34 mouse cellular contexts compared by ENCODE assay signal in genomic region chr10:78031987-78032386, GRCm38 (mm10). TPM values are rescaled to one million over a fixed set of nuclear protein-coding genes. Genes with fewer than 3 reads are reported as not detected.
DNase-seq lines count a peak whose midpoint lies in the region; ATAC-seq and TF ChIP-seq lines count a peak whose summit lies in the region.
"Had no signal": no experiment of that assay in that cellular context is flagged by ENCODE, and none has a peak within 500 bp of the region (broad histone marks: within the 10 kb centered on the region; RNA-seq: fewer than 3 reads in every experiment).

No protein-coding gene starts in this region.

- H3K4me1 ChIP-seq in liver, embryonic 15.5 days (replicated peaks) = 0 out of 2 replicates have a peak, but pooled peaks cover 3% of the 10 kb centered on the region
- no peaks in the 10 kb centered on the region for H3K4me1 ChIP-seq in intestine, postnatal 0 days (replicated peaks; ENCODE audit: control insufficient read depth, insufficient read depth, low read length)
- no peaks in the 10 kb centered on the region for H3K4me1 ChIP-seq in stomach, postnatal 0 days (replicated peaks; ENCODE audit: control insufficient read depth, insufficient read depth)
- H3K4me1 ChIP-seq: forebrain, embryonic 10.5 days; forebrain, embryonic 13.5 days; heart, embryonic 12.5 days; heart, embryonic 15.5 days; hindbrain, embryonic 10.5 days; hindbrain, embryonic 13.5 days had no signal

- no peak for TF ChIP-seq CTCF in intestine, postnatal 0 days (IDR thresholded peaks at IDR 0.05; ENCODE audit: low read depth)
- TF ChIP-seq CTCF in stomach, postnatal 0 days (IDR thresholded peaks at IDR 0.05; ENCODE audit: low read depth) = no peak

- H3K9ac ChIP-seq in liver, embryonic 15.5 days = no peak overlapping the region
- no peak overlapping the region for H3K9ac ChIP-seq in intestine, postnatal 0 days (ENCODE audit: low read depth, low read length)
- H3K9ac ChIP-seq in stomach, postnatal 0 days (ENCODE audit: low read length) = no peak overlapping the region
- H3K9ac ChIP-seq: forebrain, embryonic 13.5 days; heart, embryonic 12.5 days; heart, embryonic 15.5 days; hindbrain, embryonic 13.5 days had no signal

- no peak for DNase-seq in liver
- DNase-seq in 416B (ENCODE audit: low read depth) = peak; percentile 37
- DNase-seq in stomach, postnatal 0 days (ENCODE audit: low spot score) = no peak
- no peak for DNase-seq in left cerebral cortex, postnatal 36 days (ENCODE audit: low spot score in 2 of 2)
- DNase-seq: adrenal gland, adult 8-10 months; adrenal gland, postnatal 25 days; cerebellum, adult 11-12 months; cerebellum, adult 8-10 months; cerebellum, postnatal 10 days; cerebellum, postnatal 36 days; gastrocnemius, postnatal 10 days; gastrocnemius, postnatal 36 days; heart, adult 11 months; heart, postnatal 10 days; heart, postnatal 36 days had no signal

- H3K4me2 ChIP-seq in liver, embryonic 15.5 days = no peak overlapping the region
- no peak overlapping the region for H3K4me2 ChIP-seq in intestine, postnatal 0 days (replicated peaks; ENCODE audit: low read depth)
- H3K4me2 ChIP-seq in stomach, postnatal 0 days (replicated peaks; ENCODE audit: low read depth) = no peak overlapping the region
- H3K4me2 ChIP-seq: forebrain, embryonic 13.5 days; heart, embryonic 12.5 days; heart, embryonic 15.5 days; hindbrain, embryonic 13.5 days had no signal

- peaks cover 3% of the 10 kb centered on the region; the same call in 1 of the 2 replicates for H3K27me3 ChIP-seq in liver, embryonic 15.5 days
- H3K27me3 ChIP-seq in intestine, postnatal 0 days (replicated peaks; ENCODE audit: control insufficient read depth, insufficient read depth, low read length) = 0 out of 2 replicates have a peak, but pooled peaks cover 3% of the 10 kb centered on the region
- no peaks in the 10 kb centered on the region for H3K27me3 ChIP-seq in stomach, postnatal 0 days (ENCODE audit: control insufficient read depth, insufficient read depth, low read length)
- H3K27me3 ChIP-seq: forebrain, embryonic 13.5 days had no signal

- 0 out of 2 replicates have a peak, but pooled peaks have one; percentile 9 for ATAC-seq in liver, embryonic 15.5 days (ENCODE audit: insufficient read depth)
- peak; percentile 83 for ATAC-seq in granulocyte monocyte progenitor cell, adult 5-6 weeks (replicated peaks; ENCODE audit: poor library complexity, severe bottlenecking)
- ATAC-seq in intestine, postnatal 0 days = peak; percentile 79
- no peak for ATAC-seq in megakaryocyte-erythroid progenitor cell, adult 5-6 weeks (replicated peaks; ENCODE audit: low FRiP score, low TSS enrichment, poor library complexity, severe bottlenecking)
- no peak for ATAC-seq in stomach, postnatal 0 days (ENCODE audit: low FRiP score, low TSS enrichment)
- ATAC-seq: CD4-positive, CD25-positive, alpha-beta regulatory T cell, adult 4 months; forebrain, embryonic 13.5 days; forebrain, embryonic 16.5 days; hindbrain, embryonic 16.5 days had no signal

- H3K9me3 ChIP-seq in liver, embryonic 15.5 days (replicated peaks) = no peaks in the 10 kb centered on the region
- no peaks in the 10 kb centered on the region for H3K9me3 ChIP-seq in intestine, postnatal 0 days (ENCODE audit: control insufficient read depth)
- H3K9me3 ChIP-seq in stomach, postnatal 0 days (ENCODE audit: control insufficient read depth, low read length) = no peaks in the 10 kb centered on the region
- H3K9me3 ChIP-seq: forebrain, embryonic 10.5 days; forebrain, embryonic 13.5 days; heart, embryonic 12.5 days; heart, embryonic 15.5 days; hindbrain, embryonic 10.5 days; hindbrain, embryonic 13.5 days had no signal

- H3K27ac ChIP-seq in liver, embryonic 15.5 days (replicated peaks) = no peak overlapping the region
- no peak overlapping the region for H3K27ac ChIP-seq in intestine, postnatal 0 days (ENCODE audit: low read depth, low read length)
- H3K27ac ChIP-seq in stomach, postnatal 0 days (replicated peaks) = no peak overlapping the region
- H3K27ac ChIP-seq: forebrain, embryonic 10.5 days; forebrain, embryonic 13.5 days; heart, embryonic 15.5 days; hindbrain, embryonic 10.5 days; hindbrain, embryonic 13.5 days had no signal

- intact Hi-C loops in left cerebral cortex, postnatal 36 days (cut with DNase I) = no loop called here

- WGBS in liver, embryonic 15.5 days (ENCODE audit: insufficient replicate concordance) = 38% methylated on average over 2 of the region's 2 CpGs
- WGBS in intestine, postnatal 0 days = 45% methylated on average over 2 of the region's 2 CpGs
- 74% methylated on average over 2 of the region's 2 CpGs for whole genome bisulfite sequencing in stomach, postnatal 0 days

- no peak for TF ChIP-seq EP300 in stomach, postnatal 0 days (optimal IDR thresholded peaks at IDR 0.05)

- H3K4me3 ChIP-seq in liver, embryonic 15.5 days (replicated peaks) = no peak overlapping the region
- no peak overlapping the region for H3K4me3 ChIP-seq in intestine, postnatal 0 days (ENCODE audit: low read depth, low read length)
- H3K4me3 ChIP-seq in stomach, postnatal 0 days (ENCODE audit: low read depth, low read length) = no peak overlapping the region
- H3K4me3 ChIP-seq: forebrain, embryonic 10.5 days; forebrain, embryonic 13.5 days; heart, embryonic 12.5 days; heart, embryonic 15.5 days; hindbrain, embryonic 10.5 days; hindbrain, embryonic 13.5 days had no signal

- H3K36me3 ChIP-seq in liver, embryonic 15.5 days (replicated peaks) = no peaks in the 10 kb centered on the region
- no peaks in the 10 kb centered on the region for H3K36me3 ChIP-seq in intestine, postnatal 0 days (ENCODE audit: control insufficient read depth, insufficient read depth)
- no peaks in the 10 kb centered on the region for H3K36me3 ChIP-seq in stomach, postnatal 0 days (ENCODE audit: control insufficient read depth, insufficient read depth, low read length)
- H3K36me3 ChIP-seq: forebrain, embryonic 10.5 days; heart, embryonic 12.5 days; heart, embryonic 15.5 days; hindbrain, embryonic 10.5 days; hindbrain, embryonic 13.5 days had no signal

RNA-seq across cellular contexts. Expression of gene Dnmt3l, which starts 9.8 kb away (rescaled TPM):
- polyA plus RNA-seq in liver, embryonic 15.5 days (2015; fragmentation: Nextera tagmentation; extraction: Ambion mirVana) = not detected in 2 replicates
- total RNA-seq in granulocyte monocyte progenitor cell, adult 5-6 weeks (2014; fragmentation: Nextera tagmentation) = 0.45 TPM in 1 of 2 replicates, not detected in the other
- 0.67 and 1.6 TPM in 2 replicates for total RNA-seq in granulocyte monocyte progenitor cell, adult 5-6 weeks (2017)
- 0.14 and 0.31 TPM in 2 replicates for polyA plus RNA-seq in intestine, postnatal 0 days (2015; fragmentation: Nextera tagmentation; extraction: Ambion mirVana)
- total RNA-seq in megakaryocyte-erythroid progenitor cell, adult 5-6 weeks (2014; fragmentation: Nextera tagmentation) = not detected in 2 replicates
- not detected in 2 replicates for total RNA-seq in megakaryocyte-erythroid progenitor cell, adult 5-6 weeks (2017)
- 0.65 and 1.1 TPM in 2 replicates for polyA plus RNA-seq in stomach, postnatal 0 days (2015; fragmentation: Nextera tagmentation; extraction: Ambion mirVana)
- total RNA-seq in left cerebral cortex, postnatal 36 days (2021) = not detected
- total RNA-seq: gastrocnemius, adult 18-20 months; gastrocnemius, postnatal 10 days; gastrocnemius, postnatal 36 days; heart, postnatal 10 days; heart, postnatal 36 days; MEL had no signal
- polyA plus RNA-seq: brain, embryonic 14.5 days; C2C12; CD4-positive, CD25-positive, alpha-beta regulatory T cell, adult 4 months; embryonic facial prominence, embryonic 11.5 days; embryonic facial prominence, embryonic 14.5 days; forebrain, embryonic 10.5 days; forebrain, embryonic 13.5 days; forebrain, embryonic 16.5 days; heart, embryonic 12.5 days; heart, embryonic 15.5 days; hindbrain, embryonic 10.5 days; hindbrain, embryonic 13.5 days; hindbrain, embryonic 16.5 days had no signal

RNA-seq across cellular contexts. Expression of gene Aire, which starts 11.4 kb away (rescaled TPM):
- not detected in 2 replicates for polyA plus RNA-seq in liver, embryonic 15.5 days (2015; fragmentation: Nextera tagmentation; extraction: Ambion mirVana)
- 1.0 TPM in 1 of 2 replicates, not detected in the other for total RNA-seq in granulocyte monocyte progenitor cell, adult 5-6 weeks (2014; fragmentation: Nextera tagmentation)
- not detected in 2 replicates for total RNA-seq in granulocyte monocyte progenitor cell, adult 5-6 weeks (2017)
- polyA plus RNA-seq in intestine, postnatal 0 days (2015; fragmentation: Nextera tagmentation; extraction: Ambion mirVana) = 0.04 TPM in 1 of 2 replicates, not detected in the other
- total RNA-seq in megakaryocyte-erythroid progenitor cell, adult 5-6 weeks (2014; fragmentation: Nextera tagmentation) = not detected in 2 replicates
- not detected in 2 replicates for total RNA-seq in megakaryocyte-erythroid progenitor cell, adult 5-6 weeks (2017)
- polyA plus RNA-seq in stomach, postnatal 0 days (2015; fragmentation: Nextera tagmentation; extraction: Ambion mirVana) = 0.10 and 0.11 TPM in 2 replicates
- under 1 TPM in 1 of 2 experiments, not detected in 1; 0.25 TPM for total RNA-seq in left cerebral cortex, postnatal 36 days (2021)
- total RNA-seq: adrenal gland, adult 8-10 months; adrenal gland, postnatal 25 days; gastrocnemius, adult 18-20 months; gastrocnemius, postnatal 10 days; gastrocnemius, postnatal 36 days; heart, postnatal 10 days; heart, postnatal 36 days; MEL had no signal
- polyA plus RNA-seq: C2C12; embryonic facial prominence, embryonic 14.5 days; forebrain, embryonic 13.5 days; heart, embryonic 12.5 days; hindbrain, embryonic 10.5 days had no signal

RNA-seq across cellular contexts. Expression of gene Pfkl, which starts 22.1 kb away (rescaled TPM):
- 80.6 and 85.9 TPM in 2 replicates for polyA plus RNA-seq in liver, embryonic 15.5 days (2015; fragmentation: Nextera tagmentation; extraction: Ambion mirVana)
- 30.6 and 39.4 TPM in 2 replicates for total RNA-seq in granulocyte monocyte progenitor cell, adult 5-6 weeks (2014; fragmentation: Nextera tagmentation)
- total RNA-seq in granulocyte monocyte progenitor cell, adult 5-6 weeks (2017) = 39.6 and 43.5 TPM in 2 replicates
- 42.3 and 51.1 TPM in 2 replicates for polyA plus RNA-seq in intestine, postnatal 0 days (2015; fragmentation: Nextera tagmentation; extraction: Ambion mirVana)
- 40.4 and 44.0 TPM in 2 replicates for total RNA-seq in megakaryocyte-erythroid progenitor cell, adult 5-6 weeks (2014; fragmentation: Nextera tagmentation)
- 26.4 and 51.9 TPM in 2 replicates for total RNA-seq in megakaryocyte-erythroid progenitor cell, adult 5-6 weeks (2017)
- 82.4 and 86.1 TPM in 2 replicates for polyA plus RNA-seq in stomach, postnatal 0 days (2015; fragmentation: Nextera tagmentation; extraction: Ambion mirVana)
- 100 to 1,000 TPM; 149 to 153 TPM for total RNA-seq in left cerebral cortex, postnatal 36 days (2021)

RNA-seq across cellular contexts. Expression of gene Icosl, which starts 37.1 kb away (rescaled TPM):
- polyA plus RNA-seq in liver, embryonic 15.5 days (2015; fragmentation: Nextera tagmentation; extraction: Ambion mirVana) = 2.2 TPM in 2 replicates
- total RNA-seq in granulocyte monocyte progenitor cell, adult 5-6 weeks (2014; fragmentation: Nextera tagmentation) = 7.4 and 8.5 TPM in 2 replicates
- total RNA-seq in granulocyte monocyte progenitor cell, adult 5-6 weeks (2017) = 0.57 and 2.9 TPM in 2 replicates
- 5.6 and 5.8 TPM in 2 replicates for polyA plus RNA-seq in intestine, postnatal 0 days (2015; fragmentation: Nextera tagmentation; extraction: Ambion mirVana)
- 0.37 and 4.9 TPM in 2 replicates for total RNA-seq in megakaryocyte-erythroid progenitor cell, adult 5-6 weeks (2014; fragmentation: Nextera tagmentation)
- 0.57 and 1.4 TPM in 2 replicates for total RNA-seq in megakaryocyte-erythroid progenitor cell, adult 5-6 weeks (2017)
- polyA plus RNA-seq in stomach, postnatal 0 days (2015; fragmentation: Nextera tagmentation; extraction: Ambion mirVana) = 4.8 and 5.6 TPM in 2 replicates
- 1 to 10 TPM; 1.9 to 2.2 TPM for total RNA-seq in left cerebral cortex, postnatal 36 days (2021)
- total RNA-seq: MEL had no signal

RNA-seq across cellular contexts. Expression of gene 1810043G02Rik, which starts 53.7 kb away (rescaled TPM):
- polyA plus RNA-seq in liver, embryonic 15.5 days (2015; fragmentation: Nextera tagmentation; extraction: Ambion mirVana) = 4.4 and 4.7 TPM in 2 replicates
- 8.8 and 9.1 TPM in 2 replicates for total RNA-seq in granulocyte monocyte progenitor cell, adult 5-6 weeks (2014; fragmentation: Nextera tagmentation)
- total RNA-seq in granulocyte monocyte progenitor cell, adult 5-6 weeks (2017) = 7.4 and 9.9 TPM in 2 replicates
- polyA plus RNA-seq in intestine, postnatal 0 days (2015; fragmentation: Nextera tagmentation; extraction: Ambion mirVana) = 8.5 and 8.6 TPM in 2 replicates
- total RNA-seq in megakaryocyte-erythroid progenitor cell, adult 5-6 weeks (2014; fragmentation: Nextera tagmentation) = 6.0 and 18.0 TPM in 2 replicates
- total RNA-seq in megakaryocyte-erythroid progenitor cell, adult 5-6 weeks (2017) = 5.2 and 10.6 TPM in 2 replicates
- polyA plus RNA-seq in stomach, postnatal 0 days (2015; fragmentation: Nextera tagmentation; extraction: Ambion mirVana) = 16.1 and 18.8 TPM in 2 replicates
- 10 to 100 TPM; 32.7 to 38.1 TPM for total RNA-seq in left cerebral cortex, postnatal 36 days (2021)

Comparison
In these comparisons a context has a peak if more than half of its experiments do, and no peak if none do; other contexts are left out.
1. ATAC-seq: peak in liver, embryonic 15.5 days (single experiment), granulocyte monocyte progenitor cell, adult 5-6 weeks (single experiment) and intestine, postnatal 0 days (single experiment); none in megakaryocyte-erythroid progenitor cell, adult 5-6 weeks (single experiment) and stomach, postnatal 0 days (single experiment).